Mouse (Mus musculus) lung, embryonic 14.5 days (tissue): ENCODE results near the gene Smarcc2. TPM values are rescaled to one million over a fixed set of nuclear protein-coding genes. Genes with fewer than 3 reads are reported as not detected.

ENCODE experiments used
- ATAC-seq: fragments of 200-750 bp; cut with Nextera tagmentation; 2 replicates; pipeline ENCODE4 v1.8.0; 2017; ENCODE audit warnings: mild to moderate bottlenecking, moderate TSS enrichment, moderate library complexity; ENCODE audit not compliant: insufficient read depth
- DNase-seq: peaks from one replicate; pipeline ENCODE4 v3.0.0-alpha.2; 2015
- H3K27ac ChIP-seq: fragments of 300-500 bp; sonication (generic); 2 replicates; pipeline ENCODE4 v1.5.1; 2014; ENCODE audit warnings: low read depth, mild to moderate bottlenecking, moderate library complexity
- H3K27me3 ChIP-seq: fragments of 300-500 bp; sonication (generic); 2 replicates; pipeline ENCODE4 v1.6.1; 2014; ENCODE audit warnings: low read length, control low read depth; ENCODE audit not compliant: insufficient read depth
- H3K36me3 ChIP-seq: fragments of 300-500 bp; sonication (generic); 2 replicates; pipeline ENCODE4 v1.6.1; 2014; ENCODE audit warnings: control low read depth; ENCODE audit not compliant: insufficient read depth
- H3K4me1 ChIP-seq: fragments of 300-500 bp; sonication (generic); 2 replicates; pipeline ENCODE4 v1.6.1; 2014; ENCODE audit warnings: antibody characterized with exemption, control low read depth; ENCODE audit not compliant: insufficient read depth
- H3K4me2 ChIP-seq: fragments of 300-500 bp; sonication (generic); 2 replicates; pipeline ENCODE4 v1.6.1; 2014; ENCODE audit warnings: mild to moderate bottlenecking
- H3K4me3 ChIP-seq: fragments of 300-500 bp; sonication (generic); 2 replicates; pipeline ENCODE4 v1.5.1; 2014; ENCODE audit warnings: low read depth, low read length
- H3K9ac ChIP-seq: fragments of 300-500 bp; sonication (generic); 2 replicates; pipeline ENCODE4 v1.6.1; 2014
- H3K9me3 ChIP-seq: fragments of 300-500 bp; sonication (generic); 2 replicates; pipeline ENCODE4 v1.6.1; 2016; ENCODE audit warnings: low read depth, low read length, control low read depth
- CTCF ChIP-seq: IDR thresholded peaks from 2 replicates; pipeline ENCODE4 v1.5.1; 2016; ENCODE audit warnings: antibody characterized with exemption, low read depth
- WGBS: fragments of 180-500 bp; shearing (Covaris S2); extraction: QIAGEN DNeasy Blood & Tissue Kit; methylation state at CpG from one replicate; pipeline ENCODE4 v1.1.7; 2014; 5-methylcytosine and 5-hydroxymethylcytosine counted together
- polyA plus RNA-seq: library from polyadenylated mRNA; unstranded; fragments of >200 nt; fragmentation: Nextera tagmentation; extraction: Ambion mirVana; gene quantifications from 2 replicates; pipeline ENCODE4 v1.2.1, GENCODE M21; 2014

Gene Smarcc2
- polyA plus RNA-seq, 1 experiment from 2014 or later: 81.1 TPM

- H3K27me3 ChIP-seq: no peaks in the 10 kb centered on the region
- H3K9me3 ChIP-seq: no peaks in the 10 kb centered on the region
- H3K9ac ChIP-seq: no peak overlapping the region
- no peak overlapping the region for H3K27ac ChIP-seq
- H3K4me2 ChIP-seq: no peak overlapping the region
- no peak for DNase-seq
- WGBS: 93% methylated on average over 14 of the region's 14 CpGs
- ATAC-seq: no peak
- no peaks in the 10 kb centered on the region for H3K4me1 ChIP-seq
- no peak for TF ChIP-seq CTCF
- peaks cover 12% of the 10 kb centered on the region; the same call in 1 of the 2 replicates for H3K36me3 ChIP-seq
- H3K4me3 ChIP-seq: no peak overlapping the region
These were observed 46.9 kb downstream of the Smarcc2 start for GRCm38 (mm10) chr10:128505974-128506373.

- no peak for TF ChIP-seq CTCF
- WGBS: 68% methylated on average over 9 of the region's 9 CpGs
These were observed 49.2 kb downstream of the Smarcc2 start for GRCm38 (mm10) chr10:128508260-128508659.

GRCm38 (mm10) chr10:128509203-128509602 lies 50.2 kb downstream of the Smarcc2 start:
- Histone ChIP-seq H3K9me3 (no peaks in the 10 kb centered on the region), H3K36me3 (peaks cover 22% of the 10 kb centered on the region), H3K4me2 (no peak overlapping the region), H3K9ac (no peak overlapping the region), H3K4me1 (no peaks in the 10 kb centered on the region), H3K27ac (no peak overlapping the region), H3K27me3 (no peaks in the 10 kb centered on the region), H3K4me3 (no peak overlapping the region)
- DNase-seq (no peak), ATAC-seq (no peak)
- WGBS: 79% methylated on average over 9 of the region's 9 CpGs
- TF ChIP-seq CTCF: no peak

More at GRCm38 (mm10) chr10:128508260-128508659, 49.2 kb downstream of the Smarcc2 start:
- Histone ChIP-seq H3K27ac (no peak overlapping the region), H3K9ac (no peak overlapping the region), H3K9me3 (no peaks in the 10 kb centered on the region), H3K27me3 (no peaks in the 10 kb centered on the region), H3K4me3 (no peak overlapping the region), H3K4me2 (no peak overlapping the region), H3K4me1 (no peaks in the 10 kb centered on the region), H3K36me3 (peaks cover 22% of the 10 kb centered on the region)
- ATAC-seq (no peak), DNase-seq (peak; percentile 31)

DNA sequence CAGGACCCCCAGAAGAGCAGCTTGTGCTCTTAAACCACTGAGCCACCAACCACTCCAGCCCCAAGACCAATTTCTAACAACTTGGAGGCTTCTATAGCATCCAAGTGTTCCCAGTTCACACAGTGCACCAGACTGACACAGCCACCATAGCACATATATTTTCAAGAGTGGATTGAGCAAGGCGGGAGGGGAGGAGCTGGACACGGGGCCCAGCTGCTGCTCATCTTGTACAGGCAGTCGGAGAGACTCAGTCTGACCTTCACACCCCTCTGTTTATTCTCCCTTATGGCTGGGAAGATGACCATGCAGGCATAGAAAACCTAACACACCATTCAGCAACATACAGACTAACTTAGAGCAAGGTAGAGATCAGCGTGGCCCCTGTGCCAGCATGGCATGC lies 50.8 kb downstream of the Smarcc2 start:
- Histone ChIP-seq H3K4me1 (no peaks in the 10 kb centered on the region), H3K27ac (no peak overlapping the region), H3K4me3 (no peak overlapping the region), H3K9me3 (no peaks in the 10 kb centered on the region), H3K9ac (no peak overlapping the region), H3K27me3 (no peaks in the 10 kb centered on the region), H3K36me3 (peaks cover 24% of the 10 kb centered on the region), H3K4me2 (no peak overlapping the region)
- no peak for TF ChIP-seq CTCF
- peak; percentile 51 for DNase-seq
- WGBS: 49% methylated on average over 4 of the region's 4 CpGs
- ATAC-seq: peak; percentile 66; the same call in 1 of the 2 replicates

DNA sequence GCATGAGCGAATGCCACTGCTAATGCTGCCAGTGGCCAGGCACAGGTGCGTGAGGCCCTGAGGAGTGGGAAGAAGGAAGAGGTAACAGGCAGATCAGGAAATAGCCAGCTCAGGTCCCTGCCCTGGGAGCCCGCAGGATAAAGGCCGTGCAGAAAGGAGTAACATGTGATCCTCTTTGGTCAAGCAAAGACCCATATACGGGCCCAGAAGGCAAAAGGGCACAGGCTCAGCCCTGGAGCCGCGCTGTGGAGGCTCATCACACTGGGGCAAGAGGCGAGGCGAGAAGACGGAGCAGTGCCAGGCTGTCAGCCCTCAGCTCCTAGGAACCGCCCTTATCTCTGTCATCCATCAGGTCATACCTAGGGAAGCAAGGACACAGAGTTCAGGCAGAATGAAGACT lies 51.3 kb downstream of the Smarcc2 start:
- peaks cover 28% of the 10 kb centered on the region for H3K36me3 ChIP-seq
- TF ChIP-seq CTCF: no peak
- WGBS: 62% methylated on average over 11 of the region's 11 CpGs

GRCm38 (mm10) chr10:128511189-128511588 lies 52.1 kb downstream of the Smarcc2 start:
- no peak overlapping the region for H3K4me3 ChIP-seq
- H3K9me3 ChIP-seq: no peaks in the 10 kb centered on the region
- peaks cover 28% of the 10 kb centered on the region for H3K36me3 ChIP-seq
- no peak for ATAC-seq
- 0 out of 2 replicates have a peak, but pooled peaks cover 3% of the 10 kb centered on the region for H3K27me3 ChIP-seq
- DNase-seq: no peak
- no peak overlapping the region for H3K9ac ChIP-seq
- no peak overlapping the region for H3K27ac ChIP-seq
- WGBS: 79% methylated on average over 9 of the region's 9 CpGs
- no peak overlapping the region for H3K4me2 ChIP-seq
- H3K4me1 ChIP-seq: no peaks in the 10 kb centered on the region
- TF ChIP-seq CTCF: no peak

More for the DNA sequence above, 51.3 kb downstream of the Smarcc2 start:
- Histone ChIP-seq H3K27ac (no peak overlapping the region), H3K9me3 (no peaks in the 10 kb centered on the region), H3K4me1 (no peaks in the 10 kb centered on the region), H3K9ac (no peak overlapping the region), H3K4me3 (no peak overlapping the region), H3K4me2 (no peak overlapping the region), H3K27me3 (no peaks in the 10 kb centered on the region)
- DNase-seq (no peak), ATAC-seq (no peak)

DNA sequence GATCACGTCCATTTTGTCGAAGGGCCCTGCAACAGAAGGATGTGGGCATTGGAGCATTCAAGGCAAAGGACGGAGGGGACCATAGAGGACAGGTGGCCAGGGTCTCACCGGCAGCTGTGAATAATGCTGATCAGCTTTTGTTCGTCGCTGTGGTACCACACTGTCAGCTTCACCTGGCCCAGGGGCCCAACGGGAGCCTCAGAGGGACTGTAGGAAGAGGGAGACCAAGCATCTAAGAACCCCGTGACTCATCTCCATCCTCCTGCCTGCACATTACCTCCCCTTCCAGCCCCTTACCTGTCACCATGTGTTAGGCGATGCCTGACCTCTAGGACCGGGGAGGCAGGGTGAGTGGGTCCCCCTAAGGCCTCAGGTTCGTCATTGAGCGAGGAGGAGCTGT lies 52.7 kb downstream of the Smarcc2 start:
- Histone ChIP-seq H3K9ac (no peak overlapping the region), H3K4me1 (no peaks in the 10 kb centered on the region), H3K27me3 (0 out of 2 replicates have a peak, but pooled peaks cover 6% of the 10 kb centered on the region), H3K4me2 (no peak overlapping the region), H3K27ac (no peak overlapping the region), H3K4me3 (no peak overlapping the region), H3K36me3 (peaks cover 28% of the 10 kb centered on the region), H3K9me3 (no peaks in the 10 kb centered on the region)
- ATAC-seq: no peak
- WGBS: 80% methylated on average over 12 of the region's 12 CpGs
- DNase-seq: no peak
- no peak for TF ChIP-seq CTCF

DNA sequence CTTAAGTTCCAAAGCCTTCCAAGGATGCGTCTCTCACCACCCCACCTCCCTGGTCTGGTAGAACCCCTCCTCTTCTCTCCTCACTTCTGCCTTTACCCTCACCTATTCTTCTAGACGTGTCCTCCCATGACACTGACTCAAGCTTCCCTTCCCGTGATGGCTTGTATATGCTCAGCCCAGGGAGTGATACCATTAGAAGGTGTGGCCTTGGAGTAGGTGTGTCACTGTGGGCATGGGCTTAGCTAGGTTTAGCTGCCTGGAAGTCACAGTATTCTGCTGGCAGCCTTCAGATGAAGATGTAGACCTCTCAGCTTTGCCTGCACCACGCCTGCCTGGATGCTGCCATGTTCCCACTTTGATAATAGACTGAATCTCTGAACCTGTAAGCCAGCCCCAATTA lies 56.0 kb downstream of the Smarcc2 start:
- Histone ChIP-seq H3K4me3 (no peak overlapping the region), H3K27ac (no peak overlapping the region), H3K9me3 (no peaks in the 10 kb centered on the region), H3K4me2 (no peak overlapping the region), H3K27me3 (peaks cover 10% of the 10 kb centered on the region; the same call in 1 of the 2 replicates), H3K9ac (no peak overlapping the region), H3K4me1 (no peaks in the 10 kb centered on the region), H3K36me3 (peaks cover 34% of the 10 kb centered on the region)
- ATAC-seq: no peak
- 76% methylated on average over 4 of the region's 4 CpGs for WGBS
- no peak for DNase-seq
- no peak for TF ChIP-seq CTCF
